Mouse (Mus musculus) E14TG2a.4 (cell line): ENCODE data around the gene Fat3.

Experiments
- H3K27me3 ChIP-seq: 2 replicates; pipeline ENCODE4 v1.6.1; 2014; ENCODE audit warnings: low read length, control low read depth; ENCODE audit not compliant: insufficient read depth
- H3K36me3 ChIP-seq: 2 replicates; pipeline ENCODE4 v1.6.1; 2014; ENCODE audit warnings: low read length, control low read depth; ENCODE audit not compliant: insufficient read depth
- H3K4me1 ChIP-seq: replicated peaks from 2 replicates; pipeline ENCODE4 v1.6.1; 2014; ENCODE audit warnings: low read depth, low read length, control low read depth
- H3K4me3 ChIP-seq: replicated peaks from 2 replicates; pipeline ENCODE4 v1.5.1; 2014; ENCODE audit warnings: mild to moderate bottlenecking, low read length
- H3K9me3 ChIP-seq: 2 replicates; pipeline ENCODE4 v1.6.1; 2014; ENCODE audit warnings: low read length, control low read depth
- CTCF ChIP-seq: conservative IDR thresholded peaks from 2 replicates; pipeline ENCODE4 v1.5.1; 2014; ENCODE audit warnings: low read length
- NANOG ChIP-seq: IDR thresholded peaks from 2 replicates; pipeline ENCODE4 v1.6.1; 2014; ENCODE audit warnings: borderline replicate concordance, low read length, mixed read lengths
- POU5F1 ChIP-seq: IDR thresholded peaks from 2 replicates; pipeline ENCODE4 v1.6.1; 2014; ENCODE audit warnings: low read length, borderline replicate concordance

Fat3 gene

DNA sequence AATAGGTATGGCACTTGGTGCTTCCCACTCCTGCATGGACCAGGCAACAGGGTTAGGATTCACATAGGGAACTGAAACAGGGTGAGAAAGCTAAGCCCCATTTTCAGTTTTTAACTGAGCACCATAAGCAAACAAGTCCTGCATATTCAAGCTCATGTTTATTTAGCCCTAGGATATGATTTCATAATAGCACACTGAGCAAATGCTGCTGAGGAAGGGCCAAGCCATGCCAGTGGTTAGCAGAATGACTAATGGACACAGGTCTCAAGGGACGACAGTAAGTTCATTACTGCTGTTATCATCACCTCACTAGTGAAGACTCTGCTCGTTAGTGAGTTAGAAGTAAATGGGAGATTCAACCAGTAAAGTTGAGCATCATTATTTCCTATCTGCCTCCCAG is 333.0 kb downstream of the Fat3 start:
- no peaks in the 10 kb centered on the region for H3K36me3 ChIP-seq
- H3K4me1 ChIP-seq: no peaks in the 10 kb centered on the region
- H3K9me3 ChIP-seq: no peaks in the 10 kb centered on the region
- TF ChIP-seq POU5F1 (no peak), NANOG (no peak), CTCF (no peak)
- no peak overlapping the region for H3K4me3 ChIP-seq
- no peaks in the 10 kb centered on the region for H3K27me3 ChIP-seq

DNA sequence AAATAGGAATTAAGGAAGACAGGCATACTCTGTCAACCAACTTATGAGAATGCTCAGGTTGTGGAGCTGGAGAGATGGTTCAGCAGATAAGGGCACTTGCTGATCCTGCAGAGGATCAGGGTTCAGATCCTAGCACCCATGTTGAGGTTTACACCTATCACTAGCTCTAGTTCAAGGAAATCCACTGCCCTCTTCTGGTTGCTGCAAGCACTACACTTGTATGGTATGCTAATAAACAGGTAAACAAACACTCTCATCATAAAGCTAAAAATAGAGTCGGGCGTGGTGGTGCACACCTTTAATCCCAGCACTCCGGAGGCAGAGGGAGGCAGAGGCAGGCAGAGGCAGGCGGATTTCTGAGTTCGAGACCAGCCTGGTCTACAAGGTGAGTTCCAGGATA is 341.7 kb downstream of the Fat3 start:
- Histone ChIP-seq H3K36me3 (no peaks in the 10 kb centered on the region), H3K4me1 (no peaks in the 10 kb centered on the region), H3K4me3 (no peak overlapping the region), H3K27me3 (no peaks in the 10 kb centered on the region), H3K9me3 (no peaks in the 10 kb centered on the region)
- TF ChIP-seq CTCF (peak; percentile 42), NANOG (no peak)

DNA sequence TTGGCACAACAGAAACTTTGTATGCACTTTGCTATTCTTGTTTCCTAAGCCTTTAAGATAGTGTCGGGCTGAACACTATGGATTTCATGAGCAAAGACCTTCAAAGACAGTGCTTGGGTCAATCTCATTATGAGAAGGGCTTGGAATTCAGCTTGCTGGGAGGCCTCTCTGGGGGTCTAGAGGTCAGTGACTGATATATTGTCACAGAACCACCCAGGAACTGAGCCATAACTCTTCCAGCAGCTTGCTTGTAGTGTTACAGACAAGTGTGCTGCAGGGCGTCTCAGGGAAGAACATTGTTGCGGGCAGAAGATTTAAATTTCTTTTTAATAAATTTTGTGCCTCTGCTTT is 347.5 kb downstream of the Fat3 start:
- Histone ChIP-seq H3K36me3 (no peaks in the 10 kb centered on the region), H3K9me3 (no peaks in the 10 kb centered on the region), H3K4me3 (no peak overlapping the region), H3K27me3 (no peaks in the 10 kb centered on the region), H3K4me1 (no peaks in the 10 kb centered on the region)
- TF ChIP-seq CTCF (no peak), NANOG (no peak), POU5F1 (no peak)

DNA sequence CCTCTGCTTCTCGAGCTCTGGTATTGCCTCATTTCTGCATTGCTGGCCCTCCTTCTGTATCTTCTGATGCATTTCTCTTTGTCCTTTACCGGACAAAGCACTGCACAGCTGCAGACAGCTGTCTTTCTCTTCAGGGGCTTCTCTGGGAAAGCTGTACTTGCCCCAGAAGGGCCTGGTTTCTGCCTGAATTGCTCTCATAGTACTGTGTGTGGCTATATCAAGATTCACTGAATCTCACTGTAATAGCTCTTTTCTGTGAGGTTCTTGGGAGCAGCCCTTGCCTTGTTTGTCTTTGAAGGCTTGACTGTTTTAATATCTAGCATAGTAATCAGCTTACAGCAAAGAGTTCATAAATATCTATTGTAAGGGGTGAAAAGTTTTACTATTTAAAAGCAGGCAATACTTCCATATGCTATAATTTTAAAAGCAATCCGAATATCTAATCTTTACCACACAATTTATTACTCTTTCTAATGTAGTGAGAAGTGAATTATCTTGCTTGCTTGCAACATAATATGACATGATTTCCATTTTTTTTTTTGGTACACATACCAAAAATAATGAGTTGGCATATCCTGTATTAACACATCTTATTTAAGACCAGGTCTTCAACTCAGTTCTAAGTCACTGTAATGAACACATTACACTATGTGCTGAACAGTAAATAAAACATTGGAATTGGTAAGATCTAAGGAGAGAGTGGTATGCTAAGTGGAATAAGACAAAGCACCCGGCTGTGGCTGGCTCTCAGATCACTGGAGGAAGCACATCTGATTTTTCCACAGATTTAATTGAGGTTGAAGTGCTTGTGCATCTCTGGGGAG is 348.1 kb downstream of the Fat3 start:
- no peaks in the 10 kb centered on the region for H3K36me3 ChIP-seq
- no peaks in the 10 kb centered on the region for H3K4me1 ChIP-seq
- no peak overlapping the region for H3K4me3 ChIP-seq
- no peak for TF ChIP-seq CTCF
- no peak for TF ChIP-seq POU5F1
- TF ChIP-seq NANOG: no peak
- no peaks in the 10 kb centered on the region for H3K9me3 ChIP-seq
- H3K27me3 ChIP-seq: no peaks in the 10 kb centered on the region

DNA sequence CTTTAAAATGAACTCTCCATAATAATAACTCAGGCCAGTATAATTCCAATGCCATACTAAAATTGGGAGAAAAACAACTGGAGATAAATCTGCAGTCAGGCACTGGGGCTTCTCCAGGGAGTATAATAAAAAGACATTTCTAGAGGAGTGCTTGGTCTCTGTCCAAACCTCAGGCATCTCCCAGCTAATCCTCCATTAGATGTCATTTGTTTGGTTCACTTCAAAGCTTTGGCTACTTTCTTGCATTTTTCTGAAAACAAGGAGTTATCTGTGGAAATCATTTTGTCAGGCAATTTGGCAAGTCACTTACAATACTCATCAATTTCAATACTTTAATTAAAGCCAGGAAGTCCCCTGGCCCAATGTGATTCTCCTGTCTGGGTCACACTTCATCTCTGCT is 351.0 kb downstream of the Fat3 start:
- Histone ChIP-seq H3K9me3 (no peaks in the 10 kb centered on the region), H3K4me3 (no peak overlapping the region), H3K36me3 (no peaks in the 10 kb centered on the region), H3K4me1 (no peaks in the 10 kb centered on the region), H3K27me3 (no peaks in the 10 kb centered on the region)
- TF ChIP-seq POU5F1 (no peak), CTCF (no peak), NANOG (no peak)

DNA sequence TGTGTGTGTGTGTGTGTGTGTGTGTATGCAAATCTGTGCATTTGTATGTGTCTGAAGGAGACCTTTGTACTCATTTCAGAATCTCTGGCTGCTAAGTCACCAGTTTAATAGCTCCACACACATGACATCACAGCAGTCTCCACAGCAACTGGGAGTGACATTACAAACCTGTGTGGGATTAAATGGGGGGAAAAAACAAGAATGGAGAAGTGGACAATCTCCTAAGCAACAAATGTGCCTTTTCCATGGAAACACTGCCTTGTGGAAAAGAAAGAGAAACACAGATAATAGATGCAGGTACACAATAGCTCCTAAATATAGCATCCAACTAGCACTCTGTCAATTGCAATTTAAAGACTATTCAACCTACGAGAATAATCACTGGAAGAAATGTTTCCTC is 353.4 kb downstream of the Fat3 start:
- Histone ChIP-seq H3K9me3 (no peaks in the 10 kb centered on the region), H3K4me1 (no peaks in the 10 kb centered on the region), H3K36me3 (no peaks in the 10 kb centered on the region), H3K27me3 (no peaks in the 10 kb centered on the region), H3K4me3 (no peak overlapping the region)
- TF ChIP-seq POU5F1 (no peak), NANOG (no peak), CTCF (no peak)

DNA sequence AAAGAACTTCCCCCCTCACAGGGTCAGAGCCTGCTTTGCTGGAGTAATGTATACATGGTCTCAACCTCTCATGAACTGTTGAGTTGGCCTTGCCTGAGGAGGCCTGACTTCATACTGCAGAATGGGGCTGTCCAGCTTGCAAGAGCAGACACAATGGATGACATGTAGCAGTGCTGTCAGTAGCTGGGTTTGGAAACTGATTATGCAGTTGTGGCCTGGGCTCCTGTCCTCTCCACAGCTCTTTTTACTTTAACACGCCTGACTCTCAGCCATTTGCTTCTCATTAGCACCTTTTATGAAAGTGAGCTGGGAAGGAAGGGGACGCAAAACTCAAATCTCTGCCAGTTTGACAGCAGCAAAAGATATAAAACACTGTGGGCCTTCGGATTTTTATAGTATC is 356.4 kb downstream of the Fat3 start:
- no peaks in the 10 kb centered on the region for H3K27me3 ChIP-seq
- H3K4me1 ChIP-seq: no peaks in the 10 kb centered on the region
- TF ChIP-seq POU5F1: no peak
- TF ChIP-seq CTCF: no peak
- no peak for TF ChIP-seq NANOG
- H3K36me3 ChIP-seq: no peaks in the 10 kb centered on the region
- no peaks in the 10 kb centered on the region for H3K9me3 ChIP-seq
- no peak overlapping the region for H3K4me3 ChIP-seq

DNA sequence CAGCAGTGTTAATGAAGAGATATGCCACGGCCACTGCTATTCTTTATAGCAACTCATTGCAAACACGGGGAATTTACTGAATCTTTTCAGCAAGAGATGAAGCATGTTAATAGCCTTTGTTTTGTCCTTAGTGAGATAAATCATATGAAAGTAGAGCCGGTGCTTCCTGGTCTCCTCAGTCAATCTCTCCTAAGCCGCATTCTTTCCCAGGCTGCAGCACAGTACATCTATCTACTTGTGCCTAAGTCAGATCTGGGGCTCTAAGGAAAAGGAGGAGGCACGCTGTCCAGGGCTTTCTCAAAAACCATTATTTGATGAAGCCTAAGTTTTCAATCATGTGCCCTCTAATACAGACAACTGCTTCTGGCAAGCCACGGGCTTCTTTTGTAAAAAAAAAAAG is 361.8 kb downstream of the Fat3 start:
- Histone ChIP-seq H3K27me3 (no peaks in the 10 kb centered on the region), H3K4me1 (no peaks in the 10 kb centered on the region), H3K9me3 (no peaks in the 10 kb centered on the region), H3K4me3 (no peak overlapping the region), H3K36me3 (no peaks in the 10 kb centered on the region)
- TF ChIP-seq NANOG (no peak), POU5F1 (no peak), CTCF (no peak)

DNA sequence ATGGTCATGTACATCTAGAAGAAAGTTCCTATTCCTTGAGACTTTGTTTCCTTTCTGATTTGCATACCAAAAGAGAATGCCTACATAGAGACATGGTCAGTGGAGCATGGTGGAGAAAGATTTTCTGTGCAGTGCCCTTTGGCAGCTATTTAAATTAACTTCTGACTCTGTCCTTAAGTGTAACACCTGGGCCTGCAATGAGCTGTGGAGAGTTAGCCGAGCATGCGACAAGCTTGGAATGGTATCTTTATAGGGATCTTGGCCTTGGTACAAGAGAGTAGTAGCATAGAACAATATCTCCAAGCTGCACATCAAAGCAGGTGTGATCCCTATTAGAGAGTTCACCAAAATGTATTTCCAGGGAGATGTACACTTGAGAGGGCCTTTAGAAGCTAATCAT is 368.0 kb downstream of the Fat3 start:
- TF ChIP-seq POU5F1 (no peak), CTCF (no peak), NANOG (no peak)
- Histone ChIP-seq H3K4me3 (no peak overlapping the region), H3K36me3 (no peaks in the 10 kb centered on the region), H3K27me3 (no peaks in the 10 kb centered on the region), H3K4me1 (no peaks in the 10 kb centered on the region), H3K9me3 (no peaks in the 10 kb centered on the region)
